Mouse (Mus musculus) liver, adult 2 months (tissue): ENCODE data around the gene Rbms1.

Experiments used
- CTCF ChIP-seq: fragments of 200-500 bp; IDR thresholded peaks from 2 replicates; pipeline ENCODE4 v1.5.1; 2011; ENCODE audit warnings: low read depth, low read length, control low read depth
- POLR2A ChIP-seq: fragments of 200-500 bp; IDR thresholded peaks from 2 replicates; pipeline ENCODE4 v1.6.1; 2011; ENCODE audit warnings: low read length, control low read depth; ENCODE audit not compliant: insufficient read depth; ENCODE audit errors: extremely low read depth

- TF ChIP-seq POLR2A (no peak), CTCF (no peak)
Observed at GRCm38 (mm10) chr2:60720205-60720604, 242.8 kb downstream of the Rbms1 start.
